Mouse (Mus musculus) embryonic facial prominence, embryonic 12.5 days (tissue): ENCODE data around the gene Erc2. TPM values are rescaled to one million over a fixed set of nuclear protein-coding genes. Genes with fewer than 3 reads are reported as not detected.

ENCODE experiments used
- ATAC-seq: fragments of 200-750 bp; cut with Nextera tagmentation; 2 replicates; pipeline ENCODE4 v1.8.0; 2017; ENCODE audit not compliant: insufficient number of reproducible peaks, insufficient read depth, low FRiP score, low TSS enrichment
- H3K27ac ChIP-seq: fragments of 300-500 bp; sonication (generic); 2 replicates; pipeline ENCODE4 v1.5.1; 2016; ENCODE audit warnings: mild to moderate bottlenecking
- H3K27me3 ChIP-seq: fragments of 300-500 bp; sonication (generic); 2 replicates; pipeline ENCODE4 v1.6.1; 2016; ENCODE audit warnings: mild to moderate bottlenecking, moderate library complexity
- H3K36me3 ChIP-seq: fragments of 300-500 bp; sonication (generic); 2 replicates; pipeline ENCODE4 v1.6.1; 2016; ENCODE audit warnings: mild to moderate bottlenecking
- H3K4me1 ChIP-seq: fragments of 300-500 bp; sonication (generic); 2 replicates; pipeline ENCODE4 v1.6.1; 2016
- H3K4me2 ChIP-seq: fragments of 300-500 bp; sonication (generic); replicated peaks from 2 replicates; pipeline ENCODE4 v1.6.1; 2016; ENCODE audit warnings: mild to moderate bottlenecking, moderate library complexity
- H3K4me3 ChIP-seq: fragments of 300-500 bp; sonication (generic); 2 replicates; pipeline ENCODE4 v1.5.1; 2016; ENCODE audit warnings: mild to moderate bottlenecking
- H3K9ac ChIP-seq: fragments of 300-500 bp; sonication (generic); 2 replicates; pipeline ENCODE4 v1.6.1; 2016; ENCODE audit warnings: mild to moderate bottlenecking, moderate library complexity
- H3K9me3 ChIP-seq: fragments of 300-500 bp; sonication (generic); 2 replicates; pipeline ENCODE4 v1.6.1; 2016; ENCODE audit warnings: mild to moderate bottlenecking, moderate library complexity
- WGBS: fragments of 180-500 bp; shearing (Covaris S2); methylation state at CpG from one replicate; pipeline ENCODE4 v1.1.7; 2016; 5-methylcytosine and 5-hydroxymethylcytosine counted together
- polyA plus RNA-seq: library from polyadenylated mRNA; unstranded; fragments of >200 nt; fragmentation: Nextera tagmentation; extraction: Ambion mirVana; gene quantifications from 2 replicates; pipeline ENCODE4 v1.2.1, GENCODE M21; 2016

The Erc2 gene
- polyA plus RNA-seq, 1 experiment from 2014 or later = 12.0 TPM

- Histone ChIP-seq H3K9me3 (no peaks in the 10 kb centered on the region), H3K4me1 (0 out of 2 replicates have a peak, but pooled peaks cover 6% of the 10 kb centered on the region), H3K27me3 (no peaks in the 10 kb centered on the region), H3K4me3 (no peak overlapping the region), H3K27ac (no peak overlapping the region), H3K4me2 (no peak overlapping the region), H3K9ac (no peak overlapping the region), H3K36me3 (no peaks in the 10 kb centered on the region)
- ATAC-seq = no peak
- 73% methylated on average over 6 of the region's 6 CpGs for WGBS
These were observed 193.5 kb downstream of the Erc2 start for GRCm38 (mm10) chr14:27815739-27816138.

GRCm38 (mm10) chr14:27818986-27819385, 196.8 kb downstream of the Erc2 start:
- Histone ChIP-seq H3K9me3 (no peaks in the 10 kb centered on the region), H3K4me3 (no peak overlapping the region), H3K27me3 (no peaks in the 10 kb centered on the region), H3K36me3 (no peaks in the 10 kb centered on the region), H3K27ac (no peak overlapping the region), H3K4me2 (no peak overlapping the region), H3K4me1 (0 out of 2 replicates have a peak, but pooled peaks cover 3% of the 10 kb centered on the region), H3K9ac (no peak overlapping the region)
- 91% methylated on average over 5 of the region's 5 CpGs for whole genome bisulfite sequencing
- no peak for ATAC-seq

GRCm38 (mm10) chr14:27821801-27822200, 199.6 kb downstream of the Erc2 start:
- no peak overlapping the region for H3K9ac ChIP-seq
- H3K4me2 ChIP-seq = no peak overlapping the region
- no peaks in the 10 kb centered on the region for H3K36me3 ChIP-seq
- H3K4me1 ChIP-seq = 0 out of 2 replicates have a peak, but pooled peaks cover 3% of the 10 kb centered on the region
- no peaks in the 10 kb centered on the region for H3K9me3 ChIP-seq
- H3K4me3 ChIP-seq = no peak overlapping the region
- H3K27me3 ChIP-seq = no peaks in the 10 kb centered on the region
- H3K27ac ChIP-seq = no peak overlapping the region
- ATAC-seq = no peak

- Histone ChIP-seq H3K4me1 (0 out of 2 replicates have a peak, but pooled peaks cover 3% of the 10 kb centered on the region), H3K27me3 (no peaks in the 10 kb centered on the region), H3K4me3 (no peak overlapping the region), H3K9me3 (no peaks in the 10 kb centered on the region), H3K4me2 (no peak overlapping the region), H3K27ac (no peak overlapping the region), H3K9ac (no peak overlapping the region), H3K36me3 (no peaks in the 10 kb centered on the region)
- WGBS = 88% methylated on average over 6 of the region's 6 CpGs
- ATAC-seq = no peak
These were observed 200.3 kb downstream of the Erc2 start for GRCm38 (mm10) chr14:27822566-27822965.

- H3K4me1 ChIP-seq = 0 out of 2 replicates have a peak, but pooled peaks cover 2% of the 10 kb centered on the region
- H3K4me3 ChIP-seq = no peak overlapping the region
- H3K27me3 ChIP-seq = no peaks in the 10 kb centered on the region
- WGBS = 63% methylated on average over 3 of the region's 3 CpGs
- no peaks in the 10 kb centered on the region for H3K36me3 ChIP-seq
- H3K9ac ChIP-seq = no peak overlapping the region
- ATAC-seq = no peak
- no peak overlapping the region for H3K27ac ChIP-seq
- H3K4me2 ChIP-seq = no peak overlapping the region
- H3K9me3 ChIP-seq = no peaks in the 10 kb centered on the region
These were observed 200.8 kb downstream of the Erc2 start for GRCm38 (mm10) chr14:27823048-27823447.

- Histone ChIP-seq H3K9ac (no peak overlapping the region), H3K4me3 (no peak overlapping the region), H3K4me2 (no peak overlapping the region), H3K27ac (no peak overlapping the region), H3K27me3 (no peaks in the 10 kb centered on the region), H3K4me1 (no peaks in the 10 kb centered on the region), H3K9me3 (no peaks in the 10 kb centered on the region), H3K36me3 (no peaks in the 10 kb centered on the region)
- ATAC-seq = no peak
- 72% methylated on average over 6 of the region's 6 CpGs for WGBS
These were observed 201.7 kb downstream of the Erc2 start for GRCm38 (mm10) chr14:27823897-27824296.

- H3K9me3 ChIP-seq = no peaks in the 10 kb centered on the region
- no peaks in the 10 kb centered on the region for H3K4me1 ChIP-seq
- H3K36me3 ChIP-seq = no peaks in the 10 kb centered on the region
- H3K9ac ChIP-seq = no peak overlapping the region
- H3K4me3 ChIP-seq = no peak overlapping the region
- no peak overlapping the region for H3K27ac ChIP-seq
- no peaks in the 10 kb centered on the region for H3K27me3 ChIP-seq
- 92% methylated on average over 1 of the region's 1 CpGs for WGBS
- ATAC-seq = no peak
- H3K4me2 ChIP-seq = no peak overlapping the region
These were observed 204.6 kb downstream of the Erc2 start for GRCm38 (mm10) chr14:27826829-27827228.

- H3K4me2 ChIP-seq = no peak overlapping the region
- ATAC-seq = no peak
- H3K9ac ChIP-seq = no peak overlapping the region
- no peak overlapping the region for H3K4me3 ChIP-seq
- H3K9me3 ChIP-seq = no peaks in the 10 kb centered on the region
- H3K27me3 ChIP-seq = no peaks in the 10 kb centered on the region
- WGBS = 33% methylated on average over 2 of the region's 2 CpGs
- no peak overlapping the region for H3K27ac ChIP-seq
- H3K4me1 ChIP-seq = no peaks in the 10 kb centered on the region
- no peaks in the 10 kb centered on the region for H3K36me3 ChIP-seq
These were observed 205.9 kb downstream of the Erc2 start for GRCm38 (mm10) chr14:27828089-27828488.

- no peak for ATAC-seq
- no peaks in the 10 kb centered on the region for H3K36me3 ChIP-seq
- no peak overlapping the region for H3K9ac ChIP-seq
- WGBS = 81% methylated on average over 4 of the region's 4 CpGs
- H3K4me3 ChIP-seq = no peak overlapping the region
- no peak overlapping the region for H3K27ac ChIP-seq
- H3K4me1 ChIP-seq = no peaks in the 10 kb centered on the region
- no peaks in the 10 kb centered on the region for H3K27me3 ChIP-seq
- no peaks in the 10 kb centered on the region for H3K9me3 ChIP-seq
- no peak overlapping the region for H3K4me2 ChIP-seq
These were observed 210.0 kb downstream of the Erc2 start for GRCm38 (mm10) chr14:27832196-27832595.

GRCm38 (mm10) chr14:27835351-27835750, 213.1 kb downstream of the Erc2 start:
- Histone ChIP-seq H3K4me1 (no peaks in the 10 kb centered on the region), H3K9ac (no peak overlapping the region), H3K4me2 (no peak overlapping the region), H3K27ac (no peak overlapping the region), H3K27me3 (no peaks in the 10 kb centered on the region), H3K4me3 (no peak overlapping the region), H3K36me3 (no peaks in the 10 kb centered on the region), H3K9me3 (no peaks in the 10 kb centered on the region)
- no peak for ATAC-seq
- WGBS = 83% methylated on average over 1 of the region's 1 CpGs

- Histone ChIP-seq H3K4me2 (no peak overlapping the region), H3K4me3 (no peak overlapping the region), H3K27ac (no peak overlapping the region), H3K36me3 (no peaks in the 10 kb centered on the region), H3K9ac (no peak overlapping the region), H3K9me3 (no peaks in the 10 kb centered on the region), H3K27me3 (no peaks in the 10 kb centered on the region), H3K4me1 (no peaks in the 10 kb centered on the region)
- ATAC-seq = no peak
- WGBS = 58% methylated on average over 6 of the region's 6 CpGs
These were observed 215.4 kb downstream of the Erc2 start for GRCm38 (mm10) chr14:27837601-27838105.

GRCm38 (mm10) chr14:27840120-27840519, 217.9 kb downstream of the Erc2 start:
- Histone ChIP-seq H3K4me3 (no peak overlapping the region), H3K9ac (no peak overlapping the region), H3K36me3 (no peaks in the 10 kb centered on the region), H3K27me3 (no peaks in the 10 kb centered on the region), H3K27ac (no peak overlapping the region), H3K4me2 (no peak overlapping the region), H3K4me1 (no peaks in the 10 kb centered on the region), H3K9me3 (no peaks in the 10 kb centered on the region)
- no peak for ATAC-seq
- WGBS = 86% methylated on average over 1 of the region's 1 CpGs

GRCm38 (mm10) chr14:27846875-27847274, 224.6 kb downstream of the Erc2 start:
- no peak overlapping the region for H3K4me2 ChIP-seq
- no peak overlapping the region for H3K4me3 ChIP-seq
- H3K9ac ChIP-seq = no peak overlapping the region
- ATAC-seq = no peak
- H3K27ac ChIP-seq = no peak overlapping the region
- no peaks in the 10 kb centered on the region for H3K4me1 ChIP-seq
- 57% methylated on average over 2 of the region's 2 CpGs for WGBS
- no peaks in the 10 kb centered on the region for H3K36me3 ChIP-seq
- no peaks in the 10 kb centered on the region for H3K27me3 ChIP-seq
- no peaks in the 10 kb centered on the region for H3K9me3 ChIP-seq
